Mouse (Mus musculus) liver, postnatal 0 days (tissue): Measurements from ENCODE around the gene Gm867.
A peak's percentile ranks its signal among the peaks of the same experiment; 100 is the strongest.

Experiments
- CTCF ChIP-seq: sonication (generic); IDR thresholded peaks from 2 replicates; pipeline ENCODE4 v1.5.1; 2016; ENCODE audit warnings: antibody characterized with exemption, low read depth
- EP300 ChIP-seq: IDR thresholded peaks from 2 replicates; pipeline ENCODE4 v1.6.1; 2016; ENCODE audit warnings: antibody characterized with exemption, low read depth, mild to moderate bottlenecking

DNA sequence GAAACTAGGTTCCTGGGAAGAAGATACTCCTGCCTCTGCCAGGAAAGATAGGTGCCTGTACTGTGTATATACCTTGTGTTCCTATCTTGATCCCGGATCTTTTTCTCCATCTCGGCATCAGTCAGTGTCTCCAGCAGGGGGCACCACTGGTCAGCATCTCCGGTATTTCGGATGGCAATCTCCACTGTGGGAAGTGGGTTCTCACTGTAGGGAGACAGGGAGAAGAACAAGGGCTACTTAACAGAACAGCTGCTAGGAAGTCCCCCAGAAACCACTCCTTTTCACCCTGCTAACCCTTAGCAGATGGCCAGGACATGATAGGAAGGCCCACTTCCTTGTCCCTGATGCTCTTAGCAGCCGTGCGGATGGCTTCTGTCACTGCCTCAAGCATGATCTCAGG, 43.1 kb downstream of the Gm867 start:
- TF ChIP-seq CTCF = peak; percentile 87
- TF ChIP-seq EP300 = no peak
